ENCODE assay signal across 8 mouse cellular contexts in genomic region chr6:17589049-17589952, GRCm38 (mm10). TPM values are rescaled to one million over a fixed set of nuclear protein-coding genes. Genes with fewer than 3 reads are reported as not detected.
A peak's percentile ranks its signal among the peaks of the same experiment; 100 is the strongest.
DNase-seq lines count a peak whose midpoint lies in the region; ATAC-seq lines count a peak whose summit lies in the region.

No protein-coding gene starts in this region.

- no peaks in the 10 kb centered on the region for H3K36me3 ChIP-seq in forebrain, embryonic 11.5 days (ENCODE audit: control insufficient read depth, insufficient read depth, low read length)
- H3K36me3 ChIP-seq in hindbrain, embryonic 11.5 days (ENCODE audit: control insufficient read depth, insufficient read depth, low read length): no peaks in the 10 kb centered on the region
- no peaks in the 10 kb centered on the region for H3K36me3 ChIP-seq in lung, embryonic 16.5 days (ENCODE audit: control insufficient read depth, insufficient read depth, low read length)

- H3K4me1 ChIP-seq in forebrain, embryonic 11.5 days (replicated peaks; ENCODE audit: control insufficient read depth, insufficient read depth, low read length): no peaks in the 10 kb centered on the region; the same call in 1 of the 2 replicates
- H3K4me1 ChIP-seq in hindbrain, embryonic 11.5 days (replicated peaks; ENCODE audit: control insufficient read depth, insufficient read depth, low read length): no peaks in the 10 kb centered on the region
- H3K4me1 ChIP-seq in lung, embryonic 16.5 days (replicated peaks; ENCODE audit: control insufficient read depth, insufficient read depth, low read length): 0 out of 2 replicates have a peak, but pooled peaks cover 2% of the 10 kb centered on the region

- H3K4me2 ChIP-seq in forebrain, embryonic 11.5 days (ENCODE audit: low read depth, low read length, severe bottlenecking): no peak overlapping the region
- no peak overlapping the region for H3K4me2 ChIP-seq in hindbrain, embryonic 11.5 days (replicated peaks; ENCODE audit: low read depth, low read length)
- H3K4me2 ChIP-seq in lung, embryonic 16.5 days (ENCODE audit: low read depth, low read length): peak overlapping the region; percentile 26

- H3K9ac ChIP-seq in forebrain, embryonic 11.5 days (ENCODE audit: low read length): no peak overlapping the region
- no peak overlapping the region for H3K9ac ChIP-seq in hindbrain, embryonic 11.5 days (ENCODE audit: low read depth, low read length)
- no peak overlapping the region for H3K9ac ChIP-seq in lung, embryonic 16.5 days (ENCODE audit: low read length)

- H3K27ac ChIP-seq in forebrain, embryonic 11.5 days (ENCODE audit: low read depth, low read length): no peak overlapping the region
- no peak overlapping the region for H3K27ac ChIP-seq in hindbrain, embryonic 11.5 days (ENCODE audit: low read depth, low read length)
- no peak overlapping the region for H3K27ac ChIP-seq in lung, embryonic 16.5 days (ENCODE audit: low read length)

- H3K9me3 ChIP-seq in forebrain, embryonic 11.5 days (ENCODE audit: control insufficient read depth, low read length): no peaks in the 10 kb centered on the region
- no peaks in the 10 kb centered on the region; the same call in 1 of the 2 replicates for H3K9me3 ChIP-seq in hindbrain, embryonic 11.5 days (ENCODE audit: control insufficient read depth, low read length)
- peaks cover 4% of the 10 kb centered on the region; the same call in 1 of the 2 replicates for H3K9me3 ChIP-seq in lung, embryonic 16.5 days (ENCODE audit: control insufficient read depth, low read length)

- ATAC-seq in forebrain, embryonic 11.5 days (replicated peaks; ENCODE audit: low FRiP score): peak; percentile 82
- peak; percentile 79 for ATAC-seq in hindbrain, embryonic 11.5 days (ENCODE audit: low FRiP score)
- ATAC-seq in lung, embryonic 16.5 days (ENCODE audit: low read depth): peak; percentile 68; the same call in 1 of the 2 replicates

- no peaks in the 10 kb centered on the region for H3K27me3 ChIP-seq in forebrain, embryonic 11.5 days (ENCODE audit: control insufficient read depth, insufficient read depth, low read length)
- no peaks in the 10 kb centered on the region for H3K27me3 ChIP-seq in hindbrain, embryonic 11.5 days (ENCODE audit: control insufficient read depth, insufficient read depth, low read length)
- H3K27me3 ChIP-seq in lung, embryonic 16.5 days (ENCODE audit: control insufficient read depth, insufficient read depth, low read depth, low read length): no peaks in the 10 kb centered on the region

- 33% methylated on average over 16 of the region's 16 CpGs for WGBS in forebrain, embryonic 11.5 days
- 30% methylated on average over 16 of the region's 16 CpGs for WGBS in hindbrain, embryonic 11.5 days
- 22% methylated on average over 16 of the region's 16 CpGs for WGBS in lung, embryonic 16.5 days

- no peak overlapping the region for H3K4me3 ChIP-seq in forebrain, embryonic 11.5 days (ENCODE audit: low read depth, low read length)
- no peak overlapping the region for H3K4me3 ChIP-seq in hindbrain, embryonic 11.5 days (ENCODE audit: low read depth, low read length)
- no peak overlapping the region for H3K4me3 ChIP-seq in lung, embryonic 16.5 days (ENCODE audit: low read length)

- DNase-seq in ES-CJ7 (ENCODE audit: low read depth, low spot score): peak; percentile 67
- peak; percentile 56 for DNase-seq in c-Kit-positive CD71-negative TER-119-negative erythroid progenitor cells, embryonic 14.5 days (ENCODE audit: low read depth)
- DNase-seq in forebrain, embryonic 11.5 days (ENCODE audit: low spot score): peak; percentile 86
- DNase-seq in hindbrain, embryonic 11.5 days (ENCODE audit: low spot score): peak; percentile 85
- DNase-seq in layer of hippocampus, adult 9-11 months: peak; percentile 69
- peak; percentile 73 for DNase-seq in ovary, postnatal 14 days (ENCODE audit: low spot score)
- peak; percentile 58 for DNase-seq in thymus, postnatal 0 days (ENCODE audit: low spot score)

RNA-seq across cellular contexts. Expression of gene Capza2, which starts 46.7 kb away (rescaled TPM):
- polyA plus RNA-seq in forebrain, embryonic 11.5 days (2014; fragmentation: Nextera tagmentation; extraction: Ambion mirVana): 242 and 251 TPM in 2 replicates
- polyA plus RNA-seq in hindbrain, embryonic 11.5 days (2014; fragmentation: Nextera tagmentation; extraction: Ambion mirVana): 268 and 275 TPM in 2 replicates
- 241 and 242 TPM in 2 replicates for polyA plus RNA-seq in lung, embryonic 16.5 days (2015; fragmentation: Nextera tagmentation; extraction: Ambion mirVana)
- 267 and 279 TPM in 2 replicates for polyA plus RNA-seq in thymus, postnatal 0 days (2015; fragmentation: Nextera tagmentation; extraction: Ambion mirVana)
